Comparison of ENCODE assay signal across 21 mouse cellular contexts in genomic region chr3:146687121-146687725, GRCm38 (mm10). TPM values are rescaled to one million over a fixed set of nuclear protein-coding genes. Genes with fewer than 3 reads are reported as not detected.
"Had no signal": no experiment of that assay in that cellular context is flagged by ENCODE, and none has a peak within 500 bp of the region (broad histone marks: within the 10 kb centered on the region; RNA-seq: fewer than 3 reads in every experiment).

No protein-coding gene starts in this region.

- DNase-seq: kidney, postnatal 25 days; liver; liver, embryonic 13.5 days; lung, postnatal 14 days; right cerebral cortex, adult 18-20 months; right cerebral cortex, postnatal 25 days; thymus, postnatal 36 days had no signal

- H3K27ac ChIP-seq: left cerebral cortex, adult 2 months; limb, embryonic 12.5 days; liver, embryonic 13.5 days; lung, embryonic 15.5 days; macrophage; midbrain, embryonic 12.5 days; neural tube, embryonic 15.5 days had no signal

- H3K27me3 ChIP-seq: lung, embryonic 15.5 days had no signal

- H3K9ac ChIP-seq: limb, embryonic 12.5 days; liver, embryonic 13.5 days; liver, postnatal 0 days; lung, embryonic 15.5 days; midbrain, embryonic 12.5 days; neural tube, embryonic 15.5 days had no signal

- H3K4me2 ChIP-seq: limb, embryonic 12.5 days; lung, embryonic 15.5 days; midbrain, embryonic 12.5 days; neural tube, embryonic 15.5 days had no signal

- H3K36me3 ChIP-seq: limb, embryonic 12.5 days; liver, embryonic 13.5 days; lung, embryonic 15.5 days; midbrain, embryonic 12.5 days; neural tube, embryonic 15.5 days had no signal

- H3K9me3 ChIP-seq: limb, embryonic 12.5 days; liver, embryonic 13.5 days; lung, embryonic 15.5 days; megakaryocyte, embryonic 14.5 days; midbrain, embryonic 12.5 days; neural tube, embryonic 15.5 days had no signal

- ATAC-seq: midbrain, embryonic 16.5 days had no signal

- H3K4me3 ChIP-seq: left cerebral cortex, adult 2 months; limb, embryonic 12.5 days; liver, embryonic 13.5 days; lung, embryonic 15.5 days; megakaryocyte, embryonic 14.5 days; midbrain, embryonic 12.5 days; neural tube, embryonic 15.5 days had no signal

RNA-seq across cellular contexts. Expression of gene Samd13, which starts 1.8 kb away (rescaled TPM):
- total RNA-seq: layer of hippocampus, postnatal 25 days had no signal
- polyA plus RNA-seq: liver, postnatal 0 days; macrophage; small intestine, adult 2 months had no signal

RNA-seq across cellular contexts. Expression of gene 4930503B20Rik, which starts 36.1 kb away (rescaled TPM):
- total RNA-seq: layer of hippocampus, postnatal 25 days; left cerebral cortex, adult 2 months had no signal
- polyA plus RNA-seq: limb, embryonic 12.5 days; liver, embryonic 13.5 days; liver, postnatal 0 days; macrophage; midbrain, embryonic 12.5 days; neural tube, embryonic 11.5 days; neural tube, embryonic 15.5 days; small intestine, adult 2 months; stomach, embryonic 16.5 days; thymus, postnatal 0 days had no signal
